Mouse (Mus musculus): Measurements from ENCODE around the gene Rhoh.

The Rhoh gene

GRCm38 (mm10) chr5:65861154-65861944 is at the start of gene Rhoh:
Gene Rhoh (plus strand): TSS chr5:65861213.
- DNase-seq = no peak

- peak; percentile 29 for DNase-seq
Observed at GRCm38 (mm10) chr5:65823601-65824133, 37.3 kb upstream of the Rhoh start.

- DNase-seq = no peak
Observed at GRCm38 (mm10) chr5:65826476-65826875, 34.5 kb upstream of the Rhoh start.

- no peak for DNase-seq
Observed at GRCm38 (mm10) chr5:65827102-65827501, 33.9 kb upstream of the Rhoh start.

- DNase-seq = no peak
Observed at GRCm38 (mm10) chr5:65828261-65828660, 32.8 kb upstream of the Rhoh start.

GRCm38 (mm10) chr5:65829059-65829458 is 32.0 kb upstream of the Rhoh start:
- no peak for DNase-seq

- no peak for DNase-seq
Observed at GRCm38 (mm10) chr5:65831917-65832618, 28.9 kb upstream of the Rhoh start.

- no peak for DNase-seq
Observed at GRCm38 (mm10) chr5:65833092-65833491, 27.9 kb upstream of the Rhoh start.

GRCm38 (mm10) chr5:65833766-65834498 is 27.1 kb upstream of the Rhoh start:
- DNase-seq = no peak

GRCm38 (mm10) chr5:65838053-65838452 is 23.0 kb upstream of the Rhoh start:
- no peak for DNase-seq

GRCm38 (mm10) chr5:65842947-65843346 is 18.1 kb upstream of the Rhoh start:
- no peak for DNase-seq

- DNase-seq = no peak
Observed at GRCm38 (mm10) chr5:65846534-65846933, 14.5 kb upstream of the Rhoh start.

GRCm38 (mm10) chr5:65846958-65847357 is 14.1 kb upstream of the Rhoh start:
- no peak for DNase-seq

- no peak for DNase-seq
Observed at GRCm38 (mm10) chr5:65847656-65848055, 13.4 kb upstream of the Rhoh start.

- no peak for DNase-seq
Observed at GRCm38 (mm10) chr5:65850765-65851164, 10.2 kb upstream of the Rhoh start.

GRCm38 (mm10) chr5:65854786-65855191 is 6.2 kb upstream of the Rhoh start:
- no peak for DNase-seq

- DNase-seq = no peak
Observed at GRCm38 (mm10) chr5:65855571-65855970, 5.4 kb upstream of the Rhoh start.

GRCm38 (mm10) chr5:65856591-65857411 is 4.2 kb upstream of the Rhoh start:
- DNase-seq = no peak

- DNase-seq = no peak
Observed at GRCm38 (mm10) chr5:65857935-65858334, 3.1 kb upstream of the Rhoh start.

- no peak for DNase-seq
Observed at GRCm38 (mm10) chr5:65858355-65858754, 2.7 kb upstream of the Rhoh start.

GRCm38 (mm10) chr5:65858898-65859297 is 2.1 kb upstream of the Rhoh start:
- DNase-seq = no peak

GRCm38 (mm10) chr5:65859396-65859795 is 1.6 kb upstream of the Rhoh start:
- DNase-seq = no peak
